Mouse (Mus musculus): ENCODE results near the gene Gabrr2.

GRCm38 (mm10) chr4:33064986-33065385 is 2.2 kb downstream of the Gabrr2 start:
- TF ChIP-seq GATA1 (IDR thresholded peaks at IDR 0.05; ENCODE audit: low read length) (no peak), TAL1 (IDR thresholded peaks at IDR 0.05; ENCODE audit: low read length) (no peak)

All from erythroblast, embryonic 14.5 days (primary cell).